Mouse (Mus musculus) E14TG2a.4 (cell line): Measurements from ENCODE around the gene Hist1h2bj.

Experiments
- H3K27me3 ChIP-seq: 2 replicates; pipeline ENCODE4 v1.6.1; 2014; ENCODE audit warnings: low read length, control low read depth; ENCODE audit not compliant: insufficient read depth
- H3K36me3 ChIP-seq: 2 replicates; pipeline ENCODE4 v1.6.1; 2014; ENCODE audit warnings: low read length, control low read depth; ENCODE audit not compliant: insufficient read depth
- H3K4me1 ChIP-seq: replicated peaks from 2 replicates; pipeline ENCODE4 v1.6.1; 2014; ENCODE audit warnings: low read depth, low read length, control low read depth
- H3K4me3 ChIP-seq: replicated peaks from 2 replicates; pipeline ENCODE4 v1.5.1; 2014; ENCODE audit warnings: mild to moderate bottlenecking, low read length
- H3K9me3 ChIP-seq: 2 replicates; pipeline ENCODE4 v1.6.1; 2014; ENCODE audit warnings: low read length, control low read depth
- CTCF ChIP-seq: conservative IDR thresholded peaks from 2 replicates; pipeline ENCODE4 v1.5.1; 2014; ENCODE audit warnings: low read length
- NANOG ChIP-seq: IDR thresholded peaks from 2 replicates; pipeline ENCODE4 v1.6.1; 2014; ENCODE audit warnings: borderline replicate concordance, low read length, mixed read lengths
- POU5F1 ChIP-seq: IDR thresholded peaks from 2 replicates; pipeline ENCODE4 v1.6.1; 2014; ENCODE audit warnings: low read length, borderline replicate concordance

Hist1h2bj gene

GRCm38 (mm10) chr13:22008707-22009106 is 34.3 kb upstream of the Hist1h2bj start:
- Histone ChIP-seq H3K9me3 (no peaks in the 10 kb centered on the region), H3K27me3 (peaks cover 90% of the 10 kb centered on the region), H3K36me3 (no peaks in the 10 kb centered on the region), H3K4me3 (no peak overlapping the region), H3K4me1 (peaks cover 20% of the 10 kb centered on the region)
- TF ChIP-seq NANOG (no peak), POU5F1 (no peak), CTCF (no peak)

GRCm38 (mm10) chr13:22009642-22010041 is 33.4 kb upstream of the Hist1h2bj start, which contains the start of gene Prss16:
Prss16 (minus strand) TSS chr13:22009742.
- Histone ChIP-seq H3K27me3 (peaks cover 90% of the 10 kb centered on the region), H3K4me1 (peaks cover 29% of the 10 kb centered on the region), H3K4me3 (no peak within 1 kb of the TSS), H3K36me3 (no peaks in the 10 kb centered on the region), H3K9me3 (no peaks in the 10 kb centered on the region)
- TF ChIP-seq CTCF = no peak
- no peak for TF ChIP-seq NANOG
- TF ChIP-seq POU5F1 = no peak

DNA sequence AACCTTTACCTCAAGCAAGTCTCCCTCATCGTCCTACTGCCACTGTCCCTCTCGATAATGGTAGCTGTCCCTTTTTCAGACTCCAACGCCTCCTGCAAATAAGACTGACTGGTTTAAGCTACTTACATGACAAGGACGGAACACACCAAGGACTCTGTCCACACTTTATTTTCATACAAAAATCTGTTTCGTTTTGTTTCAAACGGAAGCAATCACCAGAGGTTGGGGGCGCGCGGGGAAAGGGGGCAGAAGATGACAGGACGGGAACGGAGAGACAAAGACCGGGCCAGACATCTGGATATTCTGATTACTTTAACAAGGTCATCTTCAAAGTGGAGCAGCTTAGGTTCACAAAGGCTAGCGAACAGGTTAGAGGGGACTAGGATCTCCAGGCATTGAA is 29.3 kb upstream of the Hist1h2bj start:
- no peak for TF ChIP-seq POU5F1
- no peak for TF ChIP-seq CTCF
- no peak for TF ChIP-seq NANOG
- peaks cover 24% of the 10 kb centered on the region for H3K4me1 ChIP-seq
- H3K4me3 ChIP-seq = peak overlapping the region; percentile 69; the same call in 1 of the 2 replicates
- no peaks in the 10 kb centered on the region for H3K36me3 ChIP-seq
- no peaks in the 10 kb centered on the region for H3K9me3 ChIP-seq
- H3K27me3 ChIP-seq = peaks cover 55% of the 10 kb centered on the region

- Histone ChIP-seq H3K36me3 (no peaks in the 10 kb centered on the region), H3K9me3 (no peaks in the 10 kb centered on the region), H3K4me3 (peak overlapping the region; percentile 69), H3K4me1 (peaks cover 25% of the 10 kb centered on the region), H3K27me3 (peaks cover 53% of the 10 kb centered on the region)
- TF ChIP-seq NANOG (no peak), CTCF (no peak), POU5F1 (no peak)
These were observed 28.6 kb upstream of the Hist1h2bj start for GRCm38 (mm10) chr13:22014411-22014845.

GRCm38 (mm10) chr13:22015479-22016450 is 27.2 kb upstream of the Hist1h2bj start:
- peak overlapping the region; percentile 69 for H3K4me3 ChIP-seq
- TF ChIP-seq NANOG (no peak), CTCF (no peak), POU5F1 (no peak)
- H3K27me3 ChIP-seq = peaks cover 50% of the 10 kb centered on the region
- H3K36me3 ChIP-seq = no peaks in the 10 kb centered on the region
- peaks cover 32% of the 10 kb centered on the region for H3K4me1 ChIP-seq
- H3K9me3 ChIP-seq = no peaks in the 10 kb centered on the region

- H3K27me3 ChIP-seq = peaks cover 17% of the 10 kb centered on the region
- no peak for TF ChIP-seq CTCF
- TF ChIP-seq NANOG = no peak
- TF ChIP-seq POU5F1 = no peak
- H3K4me3 ChIP-seq = peak overlapping the region; percentile 83
- H3K4me1 ChIP-seq = peaks cover 20% of the 10 kb centered on the region
- H3K9me3 ChIP-seq = no peaks in the 10 kb centered on the region
- H3K36me3 ChIP-seq = no peaks in the 10 kb centered on the region
These were observed 22.8 kb upstream of the Hist1h2bj start for GRCm38 (mm10) chr13:22019934-22020835.

DNA sequence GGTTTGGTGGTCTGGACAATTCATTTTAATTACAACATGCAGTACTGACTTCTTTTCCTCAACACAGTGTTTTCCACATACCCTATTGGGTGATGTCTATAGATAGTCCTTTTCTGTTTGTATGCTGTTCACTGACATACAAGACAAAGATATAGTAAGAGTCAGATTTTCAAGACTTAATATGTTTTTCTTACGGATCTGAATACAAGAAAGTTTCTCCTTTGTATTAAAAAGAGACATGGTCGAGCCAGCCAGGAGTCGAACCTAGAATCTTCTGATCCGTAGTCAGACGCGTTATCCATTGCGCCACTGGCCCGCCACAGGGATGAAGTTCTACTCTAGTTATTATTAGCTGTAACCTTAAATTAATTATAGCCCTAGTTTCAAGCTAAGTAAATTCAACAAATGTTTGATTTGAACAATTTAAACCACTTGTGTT is 22.1 kb upstream of the Hist1h2bj start:
- Histone ChIP-seq H3K27me3 (peaks cover 17% of the 10 kb centered on the region), H3K36me3 (no peaks in the 10 kb centered on the region), H3K4me3 (peak overlapping the region; percentile 83), H3K9me3 (no peaks in the 10 kb centered on the region), H3K4me1 (peaks cover 21% of the 10 kb centered on the region)
- TF ChIP-seq POU5F1 (no peak), NANOG (no peak), CTCF (no peak)

- Histone ChIP-seq H3K9me3 (no peaks in the 10 kb centered on the region), H3K27me3 (peaks cover 17% of the 10 kb centered on the region), H3K4me3 (peak overlapping the region; percentile 83), H3K4me1 (peaks cover 20% of the 10 kb centered on the region), H3K36me3 (no peaks in the 10 kb centered on the region)
- TF ChIP-seq CTCF (no peak), NANOG (no peak), POU5F1 (no peak)
These were observed 21.4 kb upstream of the Hist1h2bj start for GRCm38 (mm10) chr13:22021581-22021980.
